Mouse (Mus musculus) small intestine, adult 2 months (tissue): ENCODE measurements around the gene Prss33.

Experiments used
- CTCF ChIP-seq: fragments of 200-500 bp; IDR thresholded peaks from 2 replicates; pipeline ENCODE4 v1.5.1; 2012; ENCODE audit warnings: low read depth, mild to moderate bottlenecking, control low read depth, inconsistent platforms, low read length, moderate library complexity, mixed read lengths; ENCODE audit not compliant: insufficient replicate concordance, insufficient read length; ENCODE audit errors: extremely low read depth
- POLR2A ChIP-seq: fragments of 200-500 bp; IDR thresholded peaks from 2 replicates; pipeline ENCODE4 v1.6.1; 2012; ENCODE audit warnings: low read depth, mild to moderate bottlenecking, control low read depth, inconsistent platforms, low read length, moderate library complexity

GRCm38 (mm10) chr17:23857913-23858312, 22.1 kb upstream of the Prss33 start:
- TF ChIP-seq POLR2A (no peak), CTCF (no peak)
